Mouse (Mus musculus) liver, embryonic 14.5 days (tissue): Measurements from ENCODE around the gene Etfrf1.

ENCODE experiments used
- CTCF ChIP-seq: IDR thresholded peaks from 2 replicates; pipeline ENCODE4 v1.5.1; 2016; ENCODE audit warnings: antibody characterized with exemption, low read depth, control low read depth
- EP300 ChIP-seq: IDR thresholded peaks from 2 replicates; pipeline ENCODE4 v1.6.1; 2016; ENCODE audit warnings: antibody characterized with exemption, low read depth

- TF ChIP-seq CTCF (no peak), EP300 (no peak)
Observed at GRCm38 (mm10) chr6:145186096-145186495, 24.8 kb upstream of the Etfrf1 start.
